Mouse (Mus musculus) brain, embryonic 14.5 days (tissue): ENCODE measurements around the gene Clec4n. TPM values are rescaled to one million over a fixed set of nuclear protein-coding genes. Genes with fewer than 3 reads are reported as not detected.
"Not testable (repeated sequence)": the region's sequence is repeated elsewhere in the genome, so short reads cannot be mapped to it uniquely, and the experiment has no call there.

Experiments used
- DNase-seq: peaks from one replicate; pipeline ENCODE4 v3.0.0-alpha.2; 2011; ENCODE audit warnings: low read depth
- CTCF ChIP-seq: fragments of 200-500 bp; IDR thresholded peaks from 2 replicates; pipeline ENCODE4 v1.5.1; 2012; ENCODE audit warnings: inconsistent platforms, mild to moderate bottlenecking, moderate library complexity, borderline replicate concordance; ENCODE audit not compliant: insufficient read depth, insufficient read length; ENCODE audit errors: extremely low read depth
- POLR2A ChIP-seq: fragments of 200-500 bp; IDR thresholded peaks from 2 replicates; pipeline ENCODE4 v1.6.1; 2012; ENCODE audit warnings: mild to moderate bottlenecking, inconsistent platforms, borderline replicate concordance; ENCODE audit not compliant: poor library complexity, insufficient read depth, insufficient read length, severe bottlenecking; ENCODE audit errors: extremely low read depth
- polyA plus RNA-seq: library from polyadenylated mRNA; depleted of rRNA; stranded (reverse); fragments of >200 nt; gene quantifications from 2 replicates; pipeline ENCODE4 v1.2.3, GENCODE M21; 2012; rRNA removed

Gene Clec4n
- 0.38 and 0.82 TPM in 2 replicates for polyA plus RNA-seq

GRCm38 (mm10) chr6:123229644-123230043 is at the start of gene Clec4n:
TSS of gene Clec4n (plus strand) at chr6:123229843.
- TF ChIP-seq CTCF (no peak), POLR2A (no peak)

GRCm38 (mm10) chr6:123184862-123185261 is 44.8 kb upstream of the Clec4n start:
- DNase-seq = not testable (repeated sequence)

More at GRCm38 (mm10) chr6:123229644-123230043, at the start of gene Clec4n:
- DNase-seq = no peak

GRCm38 (mm10) chr6:123207187-123208076 is 22.2 kb upstream of the Clec4n start:
- DNase-seq = no peak
- TF ChIP-seq POLR2A = no peak
- no peak for TF ChIP-seq CTCF

GRCm38 (mm10) chr6:123208077-123208439 is 21.6 kb upstream of the Clec4n start:
- not testable (repeated sequence) for DNase-seq

GRCm38 (mm10) chr6:123211726-123212125 is 17.9 kb upstream of the Clec4n start:
- no peak for TF ChIP-seq CTCF
- DNase-seq = no peak

- no peak for DNase-seq
- TF ChIP-seq POLR2A (no peak), CTCF (no peak)
Measured at GRCm38 (mm10) chr6:123227519-123228166, 2.0 kb upstream of the Clec4n start.

GRCm38 (mm10) chr6:123231149-123231548 is 1.5 kb downstream of the Clec4n start:
- no peak for DNase-seq
- no peak for TF ChIP-seq POLR2A
- no peak for TF ChIP-seq CTCF

- TF ChIP-seq POLR2A (no peak), CTCF (no peak)
- no peak for DNase-seq
Measured at GRCm38 (mm10) chr6:123237582-123237981, 7.9 kb downstream of the Clec4n start.

- no peak for TF ChIP-seq CTCF
- TF ChIP-seq POLR2A = no peak
- DNase-seq = no peak
Measured at GRCm38 (mm10) chr6:123244201-123244600, 14.6 kb downstream of the Clec4n start.

GRCm38 (mm10) chr6:123248862-123249261 is 19.2 kb downstream of the Clec4n start:
- DNase-seq = not testable (repeated sequence)

- TF ChIP-seq CTCF (no peak), POLR2A (no peak)
- no peak for DNase-seq
Measured at GRCm38 (mm10) chr6:123252735-123253134, 23.1 kb downstream of the Clec4n start.

- no peak for DNase-seq
- TF ChIP-seq POLR2A (no peak), CTCF (no peak)
Measured at GRCm38 (mm10) chr6:123258946-123259345, 29.3 kb downstream of the Clec4n start.
